Mouse (Mus musculus): ENCODE measurements around the gene Hipk2.

Hipk2 gene

DNA sequence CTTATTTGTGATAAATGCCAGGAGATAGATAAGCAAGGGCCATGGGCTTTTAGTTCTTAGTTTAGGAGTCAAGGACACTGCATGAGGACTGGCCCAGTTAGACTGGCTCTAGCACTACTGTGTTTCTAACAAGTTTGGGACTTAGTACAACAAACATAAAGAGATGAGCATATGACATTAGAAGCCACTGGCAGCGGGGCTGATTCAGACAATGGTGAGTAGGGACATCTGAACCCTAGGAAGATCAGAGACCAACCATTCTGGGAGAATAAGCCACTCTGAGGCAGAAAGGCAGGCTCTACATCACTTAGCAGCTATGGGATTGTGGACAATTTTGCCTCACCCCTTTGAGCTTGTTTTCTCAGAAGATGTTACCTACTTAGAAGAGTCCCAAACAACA, 79.6 kb downstream of the Hipk2 start:
- DNase-seq (ENCODE audit: extremely low read depth, low read depth, low spot score): no peak

GRCm38 (mm10) chr6:38795096-38795816, 80.7 kb downstream of the Hipk2 start:
- no peak for DNase-seq (ENCODE audit: extremely low read depth, low read depth, low spot score)

DNA sequence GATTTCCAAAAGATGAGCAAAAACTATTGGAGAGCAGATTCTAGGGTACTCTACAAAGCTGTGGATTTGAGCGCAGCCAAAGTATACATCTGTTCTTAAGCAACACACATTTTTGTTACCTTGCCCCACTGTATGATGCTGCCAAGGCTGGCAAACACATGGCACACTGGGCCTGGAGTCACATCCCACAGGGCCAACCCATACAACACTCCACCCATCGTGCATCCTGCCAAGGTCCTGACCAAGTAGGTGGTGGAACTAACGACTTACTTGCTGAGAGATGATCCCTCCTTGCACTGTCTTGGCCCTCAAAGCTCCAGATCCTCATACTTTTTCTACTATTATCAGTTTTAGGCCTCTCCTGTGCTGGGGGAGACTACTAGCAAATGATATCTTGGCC, 83.0 kb downstream of the Hipk2 start:
- peak; percentile 97 for DNase-seq (ENCODE audit: extremely low read depth, low read depth, low spot score)

DNA sequence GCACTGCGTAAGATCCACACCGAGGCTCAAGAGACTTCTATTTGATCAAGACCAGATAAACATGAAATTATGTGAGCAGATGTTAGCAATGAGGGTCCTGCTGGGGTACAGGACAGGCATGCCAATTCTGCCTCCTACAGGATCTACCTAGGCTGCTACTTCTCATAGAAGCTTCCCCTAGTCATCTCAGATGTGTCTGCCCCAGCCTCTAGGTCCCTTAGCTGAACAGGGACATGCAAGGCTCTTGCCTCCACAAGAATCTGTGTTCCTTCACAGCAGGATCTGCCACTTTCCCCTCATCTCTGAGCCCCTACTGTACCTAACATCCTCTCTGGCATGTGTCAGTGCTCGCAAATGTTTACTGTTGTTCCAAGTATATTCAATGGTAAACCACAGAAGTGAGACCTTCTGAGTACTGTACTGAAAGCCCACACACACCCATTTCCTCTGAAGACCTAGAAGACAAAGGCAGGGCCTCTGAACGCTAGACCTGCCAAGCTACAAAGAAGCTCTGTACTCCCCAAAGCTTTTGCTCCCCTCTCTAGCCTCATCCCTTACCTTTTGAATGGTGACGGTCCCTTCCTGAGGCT, 86.6 kb downstream of the Hipk2 start:
- no peak for DNase-seq (ENCODE audit: extremely low read depth, low read depth, low spot score)

DNA sequence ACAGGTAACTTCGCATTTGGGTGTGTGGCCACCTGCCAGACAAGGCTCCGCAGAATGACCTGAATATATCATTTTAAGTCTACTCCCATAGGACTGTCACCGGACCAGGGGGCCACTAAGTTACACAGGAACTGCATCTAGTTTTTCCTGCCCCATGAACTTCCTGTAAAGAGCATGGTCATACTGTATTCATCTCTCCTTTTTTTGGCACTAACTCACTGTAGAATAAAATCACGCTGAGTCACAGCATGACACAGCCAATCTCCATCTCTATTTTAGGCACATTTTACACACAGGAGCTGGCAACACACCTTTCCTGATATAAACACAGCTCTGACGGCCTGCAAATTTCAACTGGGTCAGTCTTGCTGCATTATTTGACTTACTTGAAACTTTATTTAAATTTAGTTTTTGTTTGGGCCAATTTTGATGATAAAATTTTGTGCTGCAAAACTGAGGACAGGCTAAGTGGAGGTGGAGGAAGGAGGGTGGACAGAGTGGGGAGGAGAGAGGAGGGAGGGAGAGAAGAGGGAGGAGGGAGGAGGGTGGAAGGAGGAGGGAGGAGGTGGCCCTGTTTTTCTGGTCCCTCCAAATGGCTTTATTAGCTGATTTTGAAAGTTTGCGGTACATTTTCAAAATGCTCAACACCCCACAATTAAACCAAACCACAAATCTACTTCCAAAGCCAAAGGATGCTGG, 88.0 kb downstream of the Hipk2 start:
- no peak for DNase-seq (ENCODE audit: extremely low read depth, low read depth, low spot score)

DNA sequence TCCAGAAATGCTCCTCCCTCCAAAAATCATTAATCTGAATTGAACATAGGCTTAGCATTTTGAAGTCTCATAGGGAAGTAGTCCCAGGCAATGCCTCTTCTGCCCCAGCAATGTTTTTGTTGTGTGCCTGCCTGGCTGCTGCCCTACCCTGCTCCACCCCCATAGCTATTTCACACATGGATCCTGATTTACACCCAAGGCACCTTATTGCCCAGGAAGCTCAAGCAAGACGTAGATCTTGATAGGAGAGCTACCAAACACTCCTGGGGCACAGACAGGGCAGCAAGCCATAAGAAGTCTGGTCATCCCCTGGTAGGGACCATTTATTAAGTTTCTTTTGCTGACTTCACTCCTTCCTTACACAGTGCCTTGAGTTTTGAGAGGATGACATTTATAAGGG, 88.8 kb downstream of the Hipk2 start:
- no peak for DNase-seq (ENCODE audit: extremely low read depth, low read depth, low spot score)

- no peak for DNase-seq (ENCODE audit: extremely low read depth, low read depth, low spot score)
Measured at GRCm38 (mm10) chr6:38785747-38786146, 90.2 kb downstream of the Hipk2 start.

GRCm38 (mm10) chr6:38779411-38779810, 96.6 kb downstream of the Hipk2 start:
- DNase-seq (ENCODE audit: extremely low read depth, low read depth, low spot score): no peak

DNA sequence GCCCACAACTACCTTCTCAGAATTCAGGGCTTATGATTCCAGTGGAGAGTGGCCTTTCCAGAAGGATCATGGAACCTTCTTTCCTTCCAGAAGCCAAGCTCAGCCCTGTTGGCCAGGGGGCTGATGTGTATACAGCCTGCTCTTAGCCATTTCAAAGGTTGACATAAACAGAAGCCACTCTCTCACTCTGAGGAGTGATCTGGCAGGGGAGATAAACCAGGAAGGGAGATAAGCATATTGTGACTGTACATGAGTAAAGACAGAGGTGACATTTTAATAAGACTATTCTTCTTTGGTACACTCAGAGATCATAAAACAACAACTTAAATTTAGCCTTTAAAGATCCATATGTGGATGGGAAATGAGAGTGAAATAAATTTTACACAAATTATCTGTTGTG, 97.1 kb downstream of the Hipk2 start:
- no peak for DNase-seq (ENCODE audit: extremely low read depth, low read depth, low spot score)

GRCm38 (mm10) chr6:38776000-38776584, 99.9 kb downstream of the Hipk2 start:
- DNase-seq (ENCODE audit: extremely low read depth, low read depth, low spot score): no peak

- no peak for DNase-seq (ENCODE audit: extremely low read depth, low read depth, low spot score)
Measured at GRCm38 (mm10) chr6:38772836-38773518, 103.0 kb downstream of the Hipk2 start.

GRCm38 (mm10) chr6:38771061-38771667, 104.8 kb downstream of the Hipk2 start:
- no peak for DNase-seq (ENCODE audit: extremely low read depth, low read depth, low spot score)

GRCm38 (mm10) chr6:38769627-38770026, 106.3 kb downstream of the Hipk2 start:
- no peak for DNase-seq (ENCODE audit: extremely low read depth, low read depth, low spot score)

DNA sequence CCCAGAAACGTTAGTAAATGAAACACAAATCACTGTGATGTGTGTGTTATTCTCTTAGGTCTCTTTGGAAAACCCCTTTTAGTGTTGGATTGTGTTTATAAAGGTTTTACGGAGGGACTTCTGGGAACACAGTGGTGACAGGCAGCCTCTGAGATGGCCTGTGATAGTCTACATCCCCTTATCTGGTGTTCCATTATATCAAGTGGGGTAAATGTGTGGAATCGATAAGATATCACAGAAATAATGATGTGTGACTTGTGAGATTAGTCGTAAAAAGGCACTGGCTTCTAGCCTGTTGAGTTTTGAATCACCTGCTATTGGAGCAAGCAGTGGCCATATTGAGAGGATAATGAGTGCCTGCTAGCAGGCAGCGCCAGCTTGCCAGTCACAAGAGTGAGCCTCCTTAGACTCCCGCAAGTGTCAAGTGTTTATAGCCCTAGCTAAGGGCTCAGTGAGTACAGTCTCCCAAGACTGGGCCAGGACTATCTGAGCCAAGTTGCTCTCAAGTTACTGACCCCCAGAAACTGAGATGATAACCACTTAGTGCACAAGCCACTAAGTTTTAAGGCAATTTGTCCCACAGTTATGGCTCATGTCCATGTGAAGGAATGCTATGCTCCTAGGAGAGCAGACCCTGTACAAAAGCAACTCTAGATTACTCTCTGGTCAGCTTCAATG, 113.2 kb downstream of the Hipk2 start:
- no peak for DNase-seq (ENCODE audit: extremely low read depth, low read depth, low spot score)

GRCm38 (mm10) chr6:38762006-38762405, 114.0 kb downstream of the Hipk2 start:
- DNase-seq (ENCODE audit: extremely low read depth, low read depth, low spot score): no peak

DNA sequence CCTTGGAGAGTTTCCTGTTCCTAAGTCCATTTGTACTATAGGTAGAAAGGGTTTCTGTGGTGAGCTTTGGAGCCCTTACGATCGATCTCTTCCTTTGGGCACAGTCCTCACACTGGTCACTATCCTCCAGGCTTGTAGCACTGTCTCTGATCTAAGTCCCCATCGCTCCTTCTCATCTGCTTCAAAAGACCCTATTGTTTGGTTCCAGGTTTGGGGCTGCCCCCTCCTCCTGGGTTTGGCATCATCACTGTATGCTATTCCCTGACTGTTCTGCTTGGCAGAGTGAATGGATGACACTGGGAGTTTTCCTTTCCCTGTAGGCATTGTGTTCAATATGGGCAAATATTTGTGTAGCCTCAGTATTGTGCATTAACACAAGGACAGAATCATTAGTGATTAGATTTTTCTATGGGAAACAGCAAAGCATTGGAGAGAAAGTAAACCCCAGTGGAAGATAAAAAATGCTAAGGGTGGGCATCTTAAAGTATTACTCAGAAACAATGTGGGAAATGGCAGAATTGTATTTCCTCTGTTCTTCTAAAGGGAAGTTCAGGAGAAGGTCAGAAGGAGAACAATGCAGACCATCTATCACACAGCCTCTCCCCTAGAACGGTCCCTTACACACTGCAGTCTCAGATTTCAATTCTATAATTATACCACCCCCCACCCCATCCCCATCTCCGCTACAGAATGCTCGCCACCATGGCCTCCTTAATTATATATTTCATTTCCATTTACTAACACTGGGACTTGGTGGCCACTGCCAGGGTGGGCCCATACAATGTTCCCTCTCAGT, 114.9 kb downstream of the Hipk2 start:
- no peak for DNase-seq (ENCODE audit: extremely low read depth, low read depth, low spot score)

- DNase-seq (ENCODE audit: extremely low read depth, low read depth, low spot score): no peak
Measured at GRCm38 (mm10) chr6:38759922-38760620, 115.9 kb downstream of the Hipk2 start.

DNA sequence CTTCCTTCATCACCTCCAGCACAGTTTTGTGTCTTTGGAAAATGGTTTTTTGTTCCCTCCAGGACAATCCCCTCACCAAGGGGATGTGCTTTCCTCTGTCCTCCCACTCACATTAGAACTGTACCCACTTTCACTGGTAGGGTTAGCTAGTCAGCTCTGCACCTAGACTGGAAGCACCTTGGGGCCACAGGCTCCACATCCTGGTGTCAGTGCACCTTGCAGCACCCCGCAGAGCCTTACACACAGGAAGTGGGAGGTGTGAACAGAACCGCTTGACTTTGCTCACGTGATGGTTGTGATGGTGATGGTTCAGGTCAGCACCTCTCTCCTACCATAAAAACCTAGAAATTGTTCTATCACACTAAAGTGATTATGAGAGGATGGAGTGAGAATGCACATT, 116.8 kb downstream of the Hipk2 start:
- no peak for DNase-seq (ENCODE audit: extremely low read depth, low read depth, low spot score)

DNA sequence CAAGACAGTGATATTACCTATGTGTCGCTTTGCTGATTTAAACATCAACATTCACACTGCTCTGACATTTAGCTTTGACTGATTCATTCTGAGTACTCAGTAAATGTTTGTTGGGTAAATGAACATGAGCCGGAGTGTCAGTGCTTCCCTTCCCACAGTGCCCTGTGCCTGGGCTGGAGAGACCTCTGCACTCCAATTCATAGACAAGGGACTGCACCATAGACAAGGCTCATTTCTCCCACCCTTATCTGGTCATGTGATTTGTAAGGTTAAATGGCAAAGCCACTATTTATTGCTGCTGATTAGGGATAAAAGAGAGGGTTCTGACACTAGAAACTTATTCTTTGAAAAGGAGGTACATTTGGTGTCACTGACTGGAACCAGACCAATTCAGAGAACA, 118.4 kb downstream of the Hipk2 start:
- DNase-seq (ENCODE audit: extremely low read depth, low read depth, low spot score): no peak
